Mouse (Mus musculus) cerebellum, adult 9-10 months (tissue): ENCODE measurements at regions not wholly inside any gene's neighbourhood (a gene's known extent, or its start where the extent isn't known, plus 50 kb on each side); places are given as distances from the start of the nearest gene placed in this dataset.
"Not testable (repeated sequence)": the region's sequence is repeated elsewhere in the genome, so short reads cannot be mapped to it uniquely, and the experiment has no call there.

Experiments used
- DNase-seq: peaks from one replicate; pipeline ENCODE4 v3.0.0; 2022

DNA sequence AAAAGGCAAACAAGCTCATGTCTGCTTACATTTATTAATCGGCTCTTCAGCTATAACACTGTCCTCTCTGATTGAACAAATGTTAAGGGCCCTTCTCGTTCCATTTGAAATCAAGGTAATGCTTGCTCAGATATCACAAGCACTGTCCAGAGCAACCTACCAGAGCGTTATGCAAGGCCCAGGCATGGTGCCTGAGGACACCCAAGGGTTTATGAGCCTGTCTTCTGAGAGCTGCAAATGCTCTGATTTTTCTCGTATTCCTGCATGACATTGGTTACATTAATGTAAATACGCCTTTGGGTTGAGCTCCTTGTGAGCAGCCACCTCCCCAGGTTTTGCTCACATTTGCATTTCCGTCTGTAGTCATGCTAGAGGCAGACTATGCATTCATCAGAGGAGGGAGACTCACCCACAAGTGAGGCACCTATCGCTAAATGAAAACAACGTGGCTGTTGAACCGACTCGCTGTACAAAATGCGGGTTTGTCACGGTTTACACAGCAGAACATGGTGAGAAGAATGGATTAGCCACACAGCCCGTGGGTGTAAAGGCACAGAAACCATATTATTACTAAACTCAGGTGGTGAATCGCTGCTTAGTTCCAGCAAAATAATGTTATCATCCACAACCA, 152.7 kb upstream of the Ipo5 start:
- no peak for DNase-seq

DNA sequence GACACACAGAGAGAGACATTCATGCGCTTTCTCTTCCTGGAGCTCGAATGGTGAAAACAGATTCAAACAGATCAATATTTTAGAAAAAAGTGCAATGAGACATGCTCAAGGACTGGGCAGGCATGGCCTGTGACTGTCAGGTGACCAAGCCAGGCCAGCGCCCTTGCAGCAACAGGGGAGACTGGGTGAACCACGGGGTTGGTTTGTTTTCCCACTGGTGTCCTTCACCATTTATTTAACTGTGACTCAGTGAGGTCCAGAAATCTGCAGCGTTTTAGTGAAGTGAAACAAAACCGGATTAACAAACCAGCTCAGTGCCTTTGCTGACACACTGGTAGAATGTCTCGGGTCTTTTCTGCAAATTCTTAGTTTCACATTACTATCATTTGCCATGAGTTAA, 148.9 kb upstream of the Ipo5 start:
- DNase-seq, result no peak

DNA sequence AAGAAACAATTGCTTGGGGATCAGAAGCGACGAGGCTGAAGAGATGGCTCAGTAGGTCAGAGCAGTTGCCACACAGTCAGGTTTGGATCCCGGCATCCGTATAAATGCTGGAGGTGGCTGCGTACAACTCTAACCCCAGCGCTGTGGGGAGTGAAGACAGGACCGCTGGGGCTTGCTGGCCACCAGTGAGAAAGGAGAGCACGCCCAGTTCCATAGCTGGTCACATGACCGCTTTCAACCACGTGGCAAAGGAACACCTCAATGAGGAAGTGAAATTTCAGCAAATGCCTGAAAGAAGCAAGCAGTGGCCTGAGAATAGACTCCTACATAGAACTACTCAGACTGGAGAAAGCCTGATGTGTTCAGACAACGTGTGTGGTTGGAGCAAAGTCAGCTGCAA, 148.3 kb upstream of the Ipo5 start:
- no peak for DNase-seq

DNA sequence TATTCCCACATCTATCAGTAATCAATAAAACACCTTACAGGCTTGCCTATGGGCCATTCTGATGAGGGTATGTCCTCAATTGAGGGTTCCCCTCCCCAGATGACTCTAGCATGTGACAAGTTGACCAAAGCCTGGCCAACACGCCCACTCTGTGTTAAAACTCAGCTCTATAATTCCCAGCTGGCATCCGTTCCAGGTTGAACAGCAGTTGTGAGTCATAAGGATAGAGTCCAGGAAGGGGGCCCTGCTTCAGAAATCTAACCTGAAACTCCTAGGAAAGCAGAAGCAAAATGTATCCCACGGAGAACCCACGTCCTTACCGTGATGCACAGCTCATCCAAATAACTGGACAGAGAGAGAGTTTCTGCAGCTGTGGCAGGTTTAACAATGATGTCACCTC, 147.2 kb upstream of the Ipo5 start:
- DNase-seq, result no peak

DNA sequence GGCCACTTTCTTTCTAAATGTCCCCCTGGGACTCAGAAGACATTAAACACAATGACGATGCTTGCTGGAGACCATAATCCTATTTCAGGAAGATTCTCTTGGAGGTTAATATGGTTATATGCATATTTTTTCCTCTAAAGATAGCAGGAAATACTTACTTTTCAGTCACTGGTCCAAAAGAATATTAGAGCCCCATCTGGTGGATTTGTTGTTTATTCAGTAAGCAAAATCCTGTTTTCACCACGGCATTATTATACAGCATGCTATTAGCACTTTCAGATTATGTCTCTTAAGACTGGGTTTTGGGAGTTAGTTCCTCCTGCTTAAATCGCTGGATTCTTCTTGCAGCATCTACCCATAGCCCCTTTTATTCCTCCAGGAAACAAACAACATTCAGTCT, 146.6 kb upstream of the Ipo5 start:
- no peak for DNase-seq

DNA sequence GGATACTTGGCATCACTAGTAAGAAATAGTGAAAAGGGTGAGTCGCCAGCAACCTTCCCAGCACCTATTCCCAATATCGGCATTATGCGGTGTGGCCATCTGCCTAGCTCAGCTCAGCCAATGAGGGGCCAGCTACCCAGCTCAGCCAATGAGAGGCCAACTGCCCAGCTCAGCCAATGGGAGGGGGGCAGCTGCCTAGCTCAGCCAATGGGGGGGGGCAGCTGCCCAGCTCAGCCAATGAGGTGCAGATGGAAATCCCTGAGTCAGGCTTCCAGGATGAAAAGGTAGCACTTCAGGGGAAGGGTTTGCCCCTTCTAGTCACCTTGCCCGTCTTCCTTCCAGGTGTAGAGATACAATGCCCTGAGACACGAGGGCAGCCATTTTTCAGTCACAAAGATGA, 144.6 kb upstream of the Ipo5 start:
- DNase-seq, result no peak

DNA sequence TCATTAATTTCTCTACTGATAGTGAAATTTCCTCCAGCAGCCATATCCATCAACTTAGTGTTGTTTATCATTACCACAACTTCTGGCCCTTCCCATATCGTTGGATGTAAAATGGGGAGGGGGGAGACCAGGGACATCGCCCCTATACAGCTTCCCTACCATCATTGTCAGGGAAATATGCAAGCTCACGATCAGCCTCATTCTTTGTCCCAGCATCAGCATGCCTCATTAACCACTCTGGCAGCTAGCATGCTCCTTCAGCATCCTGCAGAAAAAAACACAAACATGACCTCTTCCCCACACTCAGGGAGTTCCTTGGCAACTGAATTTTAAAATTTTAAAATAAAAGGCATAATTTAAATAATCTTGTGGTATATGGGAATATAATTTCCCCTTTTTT, 140.4 kb upstream of the Ipo5 start:
- no peak for DNase-seq

DNA sequence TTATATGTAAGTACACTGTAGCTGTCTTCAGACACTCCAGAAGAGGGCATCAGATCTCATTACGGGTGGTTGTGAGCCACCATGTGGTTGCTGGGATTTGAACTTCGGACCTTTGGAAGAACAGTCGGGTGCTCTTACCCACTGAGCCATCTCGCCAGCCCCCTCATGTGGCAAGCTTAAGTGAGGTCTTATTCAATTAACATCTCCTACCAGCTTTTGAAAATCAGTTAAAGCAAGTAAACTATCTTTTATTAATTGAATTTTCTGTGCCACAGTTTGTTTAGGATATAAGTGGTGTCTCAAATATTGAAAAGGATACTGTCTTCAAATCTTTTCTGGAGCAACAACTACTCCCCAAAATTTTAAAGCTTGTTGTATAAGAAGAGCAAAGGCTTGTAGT, 138.0 kb upstream of the Ipo5 start:
- not testable (repeated sequence) for DNase-seq

DNA sequence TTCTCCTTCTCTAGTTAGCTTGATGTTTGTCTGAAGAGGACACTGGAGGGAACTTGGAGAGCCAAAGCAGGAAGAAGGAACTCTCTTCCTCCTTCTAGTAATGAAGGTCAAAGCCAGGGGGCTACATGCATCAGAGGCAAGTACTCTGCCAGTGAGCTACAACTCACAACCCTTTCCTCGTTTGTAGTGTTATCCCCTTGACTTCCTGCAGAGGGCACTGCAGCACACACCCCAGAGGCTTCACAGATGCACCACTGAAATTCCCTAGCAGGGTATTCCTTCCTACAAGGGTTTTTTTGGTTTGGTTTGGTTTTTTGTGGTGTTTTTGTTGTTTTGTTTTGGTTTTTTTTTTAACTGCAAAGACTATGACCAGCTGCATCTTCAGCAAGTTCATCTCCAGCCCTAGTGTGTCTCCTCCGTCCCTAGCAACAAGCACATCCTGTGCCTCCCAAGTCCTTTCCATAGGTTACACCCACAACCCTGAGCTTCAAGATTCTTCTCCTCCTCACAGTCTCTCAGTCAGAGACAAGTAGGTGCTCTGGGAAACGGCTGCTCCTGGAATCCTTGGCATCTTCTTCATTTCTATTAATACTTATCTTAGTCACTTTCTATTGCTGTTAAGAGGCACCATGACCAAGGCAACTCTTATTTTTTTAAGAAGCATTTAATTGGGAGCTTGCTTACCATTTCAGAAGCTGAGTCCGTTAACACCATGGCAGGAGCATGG, 119.0 kb upstream of the Ipo5 start:
- DNase-seq, result no peak

DNA sequence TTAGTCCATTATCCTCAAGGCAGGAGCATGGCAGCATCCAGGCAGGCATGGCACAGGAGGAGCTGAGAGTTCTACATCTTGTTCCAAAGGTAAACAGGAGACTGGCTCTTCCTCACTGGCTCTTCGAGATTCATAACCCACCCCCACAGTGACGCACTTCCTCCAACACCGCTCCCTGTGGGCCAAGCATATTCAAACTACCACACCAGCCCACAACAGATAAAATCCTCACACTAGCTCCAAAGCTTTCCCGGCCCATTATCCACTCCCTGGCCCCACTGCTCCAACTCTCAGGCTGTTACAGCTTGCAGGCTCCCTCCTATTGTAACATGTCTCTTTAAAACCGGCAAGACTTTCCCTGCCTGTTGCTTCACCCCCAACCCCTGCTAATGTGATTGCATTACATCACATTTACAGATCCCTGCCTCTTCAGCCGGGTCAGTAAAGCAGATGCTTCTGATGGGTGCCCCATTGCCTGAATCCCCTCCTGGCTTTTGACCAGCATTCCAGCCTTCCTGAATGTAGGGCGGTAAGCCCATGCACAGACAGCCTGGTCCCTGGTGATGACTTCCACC, 113.0 kb upstream of the Ipo5 start:
- no peak for DNase-seq

DNA sequence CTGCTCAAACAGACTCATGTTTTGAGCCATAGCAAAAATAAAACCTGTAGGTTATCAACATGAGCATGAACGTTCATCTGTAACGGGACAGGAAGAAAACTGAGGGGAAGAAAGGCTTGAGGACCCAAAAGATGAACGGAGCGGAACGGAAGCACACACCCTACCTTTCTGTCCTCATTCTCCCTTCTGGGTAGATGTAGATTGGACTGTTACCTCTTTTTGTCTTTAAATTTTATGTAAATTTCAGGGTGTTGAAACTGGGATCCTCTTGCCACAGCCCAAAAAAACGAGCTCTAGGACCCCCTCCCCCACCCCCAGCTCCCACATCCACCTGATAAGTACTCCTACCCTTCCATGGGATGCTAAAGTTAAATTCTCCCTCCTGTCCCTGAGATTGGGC, 107.8 kb upstream of the Ipo5 start:
- no peak for DNase-seq

DNA sequence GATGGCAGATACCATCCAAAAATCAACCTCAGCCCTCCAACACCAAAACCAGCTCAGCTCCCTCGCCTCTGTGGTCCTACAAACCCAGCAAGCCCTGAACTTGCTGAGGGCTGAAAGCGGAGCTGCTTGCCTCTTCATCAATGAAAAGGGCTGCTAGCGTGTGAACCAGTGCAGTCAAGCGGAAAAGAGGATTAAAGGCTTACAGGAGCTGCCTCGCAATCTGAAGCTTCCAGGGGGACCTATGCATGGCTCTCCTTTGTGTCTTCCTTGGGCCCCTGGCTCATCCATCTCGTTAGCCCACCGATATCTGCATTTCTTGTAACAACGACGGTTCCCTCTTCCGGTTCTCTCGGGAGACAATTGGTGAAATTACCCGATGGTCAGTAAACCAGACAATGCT, 107.3 kb upstream of the Ipo5 start:
- peak; percentile 7 for DNase-seq

DNA sequence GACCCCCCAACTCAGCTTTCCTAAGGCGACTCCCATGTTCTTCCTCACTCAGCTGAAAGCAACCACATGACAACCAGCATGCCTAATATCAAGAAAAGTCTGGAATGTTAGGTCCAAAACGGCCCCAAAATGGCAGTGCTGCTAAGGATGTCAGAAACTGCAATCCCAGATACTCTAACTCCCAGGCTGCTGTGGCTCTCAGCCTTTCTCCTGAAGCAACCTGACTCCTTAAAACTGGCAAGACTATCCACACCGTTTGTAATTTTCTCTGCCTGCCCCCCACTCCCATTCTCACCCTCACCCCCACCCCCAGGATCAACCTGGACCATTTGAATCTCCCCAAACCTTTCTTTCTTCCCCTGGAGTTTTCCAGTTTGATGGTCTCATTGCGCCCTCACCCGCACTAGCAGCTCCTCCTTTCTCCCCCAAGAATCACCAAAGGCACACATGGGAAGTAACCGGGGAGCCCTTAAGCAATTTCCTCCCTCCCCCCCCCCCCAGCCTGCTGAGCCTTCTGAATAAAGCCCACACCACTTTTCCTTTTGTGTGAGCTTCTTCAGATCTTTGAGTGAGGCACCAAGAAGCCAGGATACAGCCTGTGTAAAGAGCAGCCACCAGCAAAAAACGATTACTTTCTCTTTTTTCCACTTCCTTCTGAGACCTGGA, 106.7 kb upstream of the Ipo5 start:
- no peak for DNase-seq

DNA sequence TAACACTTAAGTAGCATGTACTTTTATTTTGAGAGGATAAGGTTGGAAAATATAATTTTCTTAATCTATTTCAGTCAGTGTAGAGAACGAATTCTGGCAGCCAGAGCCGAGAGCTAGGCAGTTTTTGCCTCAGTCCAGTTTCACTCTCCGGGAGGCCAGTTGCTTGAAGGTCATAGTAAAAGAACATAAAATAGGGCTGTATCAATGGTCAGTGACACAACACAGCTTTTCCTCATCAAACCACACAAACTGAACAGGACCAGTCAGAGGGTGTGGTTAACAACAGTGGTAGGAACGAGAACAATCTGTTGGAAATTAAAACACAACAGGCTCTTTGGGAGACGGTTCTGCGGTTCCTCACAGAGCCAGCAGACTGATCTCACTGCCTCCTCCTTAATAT, 105.9 kb upstream of the Ipo5 start:
- DNase-seq, result no peak

DNA sequence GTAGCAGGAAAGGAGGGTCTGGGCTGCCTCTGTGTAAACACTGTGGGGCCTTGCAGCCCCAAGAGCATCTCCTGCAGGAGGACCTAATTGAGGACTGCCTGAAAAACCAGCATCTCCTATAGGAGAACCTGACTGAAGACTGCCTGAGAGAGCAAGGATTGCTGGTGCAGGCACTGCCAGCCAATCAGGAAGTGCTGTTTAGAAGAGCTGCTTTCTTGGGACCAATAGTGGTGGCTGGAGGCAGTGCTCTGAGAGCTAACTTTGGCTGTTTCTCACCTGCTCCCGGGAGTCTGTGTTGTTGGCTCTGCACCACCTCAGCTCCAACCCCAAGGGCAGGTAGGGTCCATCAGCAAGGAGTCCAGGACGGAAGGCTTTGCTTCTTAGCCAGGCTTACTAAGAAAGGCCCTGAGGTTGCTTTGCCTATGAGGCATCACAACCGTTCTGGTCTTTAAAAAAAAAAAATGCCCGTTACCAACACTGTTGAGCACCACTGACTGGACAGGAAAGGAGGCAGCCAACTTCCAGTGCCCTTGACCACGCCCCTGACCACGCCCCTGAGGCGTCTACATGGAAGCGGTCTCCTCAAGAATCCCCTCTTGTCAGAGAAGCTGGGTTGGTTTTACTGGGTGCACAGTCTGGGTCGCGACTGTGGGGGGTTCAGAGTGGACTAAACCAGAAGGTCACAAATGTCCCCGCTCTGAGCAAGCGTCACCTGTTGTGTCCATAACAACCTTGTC, 105.0 kb upstream of the Ipo5 start:
- DNase-seq, result not testable (repeated sequence)

DNA sequence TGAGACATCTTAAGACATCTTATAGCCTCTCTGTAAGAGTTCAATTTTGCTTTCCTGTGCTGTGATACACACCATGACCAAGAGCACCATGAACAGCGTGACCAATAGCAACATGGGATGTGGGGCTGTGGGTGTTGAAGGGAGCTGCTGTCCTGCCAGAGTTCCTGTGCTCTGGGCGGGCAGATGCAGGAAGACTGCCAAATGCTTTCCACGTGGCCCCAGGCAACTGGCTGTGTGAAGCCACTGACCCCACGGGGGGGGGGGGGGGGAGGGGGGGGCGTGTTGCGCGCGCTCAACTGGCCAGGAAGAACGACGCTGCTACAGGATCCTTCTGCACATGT, 104.5 kb upstream of the Ipo5 start:
- no peak for DNase-seq

DNA sequence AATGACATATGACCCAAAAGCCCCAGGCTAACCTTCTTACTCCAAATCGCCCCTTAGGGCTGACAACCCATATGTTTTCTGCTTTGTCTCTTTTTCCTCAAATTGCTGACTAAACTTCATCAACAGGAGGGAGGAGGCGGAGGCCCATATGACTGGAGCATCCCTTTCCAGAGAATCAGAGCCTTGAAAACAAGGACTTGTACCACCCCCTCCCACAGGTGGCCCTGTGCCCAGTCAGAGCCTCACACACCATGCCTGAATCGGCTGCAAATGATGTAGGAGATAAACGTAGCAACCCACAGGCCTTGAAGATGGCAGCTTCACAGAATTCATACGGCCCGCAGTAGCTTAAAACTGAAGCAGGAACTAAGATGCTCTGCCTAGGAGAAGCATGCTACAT, 101.7 kb upstream of the Ipo5 start:
- DNase-seq, result no peak

DNA sequence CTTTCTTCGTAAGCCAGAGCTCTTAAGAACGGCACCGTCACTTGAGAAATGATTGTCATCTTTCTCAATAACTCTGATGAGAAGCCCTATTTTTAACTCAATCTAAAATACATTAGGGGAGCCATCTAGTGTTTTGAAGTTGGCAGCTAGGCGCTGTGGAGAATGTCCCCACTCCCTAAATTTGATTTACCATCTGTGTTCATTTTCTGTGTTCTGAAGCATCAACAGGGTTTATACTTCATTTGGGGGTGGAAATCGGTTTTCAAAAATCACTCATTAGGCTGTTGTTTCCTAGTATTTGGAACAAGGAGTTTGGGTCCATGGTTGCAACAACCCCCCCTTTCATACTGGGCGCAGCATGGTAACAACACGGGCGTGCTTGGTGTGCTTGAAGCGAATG, 97.1 kb upstream of the Ipo5 start:
- DNase-seq, result no peak

DNA sequence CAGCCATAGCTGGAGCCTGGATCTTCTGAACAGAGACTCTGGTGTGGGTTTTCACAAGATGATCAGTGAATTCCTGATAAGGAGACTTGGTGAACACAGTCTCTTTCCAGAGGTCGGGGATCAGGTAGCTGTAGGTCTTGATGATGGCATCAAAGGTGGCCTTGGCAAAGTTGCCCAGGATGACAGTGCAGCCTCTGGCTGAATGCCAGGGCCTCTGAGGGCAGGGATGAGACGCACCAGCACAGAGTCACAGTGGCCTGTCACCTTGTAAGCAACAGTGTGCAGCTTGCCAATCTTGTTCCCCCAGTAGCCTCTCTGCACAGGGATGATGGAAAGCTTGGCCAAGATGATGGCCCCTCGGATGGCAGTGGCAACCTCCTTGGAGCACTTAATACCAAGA, 95.9 kb upstream of the Ipo5 start:
- DNase-seq, result not testable (repeated sequence)

DNA sequence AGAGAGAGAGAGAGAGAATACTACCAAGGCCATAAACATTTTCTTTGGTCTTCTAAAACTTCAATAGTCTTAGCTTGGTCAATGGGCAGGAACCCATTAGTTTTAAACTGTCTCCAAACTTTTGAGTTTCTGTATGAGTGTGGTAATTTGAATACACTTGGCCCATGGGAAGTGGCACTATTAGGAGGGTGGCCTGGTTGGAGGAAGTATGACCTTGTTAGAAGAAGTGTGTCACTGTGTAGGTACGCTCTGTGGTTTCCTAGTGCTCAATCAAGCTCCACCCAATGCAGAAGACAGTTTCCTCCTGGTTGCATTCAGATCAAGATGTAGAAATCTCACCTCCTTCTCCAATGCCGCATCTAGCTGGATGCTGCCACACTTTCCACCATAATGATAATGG, 94.5 kb upstream of the Ipo5 start:
- no peak for DNase-seq

DNA sequence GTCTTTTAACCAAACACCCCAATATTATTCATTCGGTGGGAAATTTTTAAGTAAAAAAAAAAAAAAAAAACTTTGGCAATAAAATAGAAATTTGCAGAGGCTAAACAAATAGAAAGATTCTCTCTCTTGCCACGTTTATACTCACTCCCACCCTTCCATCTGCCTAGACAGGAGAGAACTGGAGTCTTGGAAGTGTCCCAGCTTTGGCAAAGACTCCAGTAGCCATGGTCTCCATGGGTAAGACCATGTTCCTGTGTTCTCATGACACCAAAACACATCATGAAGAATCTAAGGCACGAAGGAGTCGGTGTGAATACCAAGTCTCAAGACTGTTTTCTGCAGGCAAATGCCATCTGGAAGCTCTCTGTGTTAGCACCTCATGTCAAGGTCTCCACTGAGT, 84.8 kb upstream of the Ipo5 start:
- no peak for DNase-seq

DNA sequence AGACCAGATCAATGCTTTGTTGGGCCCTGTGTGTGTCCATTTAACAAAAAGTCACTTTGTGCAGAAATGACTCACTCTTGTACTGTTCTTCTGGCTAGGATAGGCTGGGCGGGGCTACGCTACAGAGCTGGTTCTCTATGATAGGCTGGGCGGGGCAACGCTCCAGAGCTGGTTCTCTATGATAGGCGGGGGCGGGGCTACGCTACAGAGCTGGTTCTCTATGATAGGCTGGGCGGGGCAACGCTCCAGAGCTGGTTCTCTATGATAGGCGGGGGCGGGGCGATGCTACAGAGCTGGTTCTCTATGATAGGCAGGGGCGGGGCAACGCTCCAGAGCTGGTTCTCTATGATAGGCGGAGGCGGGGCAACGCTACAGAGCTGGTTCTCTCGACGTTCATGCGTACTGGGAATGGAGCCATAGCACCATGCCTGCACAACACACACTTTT, 80.6 kb upstream of the Ipo5 start:
- DNase-seq, result not testable (repeated sequence)

DNA sequence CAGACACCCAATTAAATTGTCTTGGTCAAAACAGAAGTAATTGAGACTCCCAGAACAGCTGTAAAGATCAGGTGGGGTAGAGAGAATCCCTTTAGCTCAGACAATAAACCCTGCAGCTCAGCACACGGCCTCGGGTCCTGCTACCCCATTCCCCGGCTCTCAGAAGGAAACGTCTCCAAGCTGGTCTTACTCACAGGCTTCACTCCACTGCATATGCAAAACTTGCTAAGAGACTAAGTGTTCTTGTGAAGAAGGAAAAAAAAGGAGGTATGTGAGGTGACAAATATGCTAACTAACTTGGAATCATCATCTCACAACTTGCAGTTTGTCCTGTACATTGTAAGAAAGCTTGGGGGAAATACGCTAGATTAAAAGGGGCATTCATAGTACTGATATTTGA, 79.6 kb upstream of the Ipo5 start:
- no peak for DNase-seq
